Mouse (Mus musculus): ENCODE data around the gene Serp1.

DNA sequence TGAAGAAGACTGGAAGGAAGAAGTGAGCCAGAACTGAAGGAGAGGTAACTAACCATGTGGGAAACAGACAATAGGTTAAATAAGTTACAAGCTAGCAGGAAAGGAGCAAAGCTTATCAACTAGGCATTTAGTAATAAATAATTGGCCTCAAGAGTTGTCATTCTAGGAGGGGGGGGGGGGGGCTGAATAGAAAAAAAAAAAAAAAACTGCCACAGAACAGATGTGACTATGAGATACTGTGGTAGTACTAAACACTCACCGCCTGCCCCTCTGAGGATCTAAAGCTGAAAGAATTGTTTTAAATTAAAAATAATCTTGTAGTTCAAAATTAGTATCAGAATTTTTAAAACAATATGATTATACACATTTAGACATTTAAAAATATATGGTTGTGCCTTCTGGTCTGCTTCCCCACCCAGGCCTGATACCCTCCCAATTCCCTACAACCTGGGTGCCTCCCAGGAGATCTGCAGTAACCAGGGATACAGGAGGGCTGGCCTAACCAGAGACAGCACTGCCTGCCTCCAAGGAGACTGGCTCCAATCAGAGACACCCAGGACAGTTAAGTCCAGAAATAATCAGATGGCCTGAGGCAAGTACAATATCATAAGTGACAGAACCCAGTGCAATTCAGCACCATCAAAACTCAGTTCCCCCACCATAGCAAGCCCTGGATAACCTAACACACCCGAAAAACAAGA is 46.8 kb downstream of the Serp1 start:
- no peak for TF ChIP-seq CTCF (IDR thresholded peaks at IDR 0.05; ENCODE audit: borderline replicate concordance, insufficient read depth, low read depth, low read length)
- no peak for TF ChIP-seq POLR2A (IDR thresholded peaks at IDR 0.05; ENCODE audit: borderline replicate concordance, insufficient read depth, low read length)
